9 mouse cellular contexts compared by ENCODE assay signal in the genomic region with DNA sequence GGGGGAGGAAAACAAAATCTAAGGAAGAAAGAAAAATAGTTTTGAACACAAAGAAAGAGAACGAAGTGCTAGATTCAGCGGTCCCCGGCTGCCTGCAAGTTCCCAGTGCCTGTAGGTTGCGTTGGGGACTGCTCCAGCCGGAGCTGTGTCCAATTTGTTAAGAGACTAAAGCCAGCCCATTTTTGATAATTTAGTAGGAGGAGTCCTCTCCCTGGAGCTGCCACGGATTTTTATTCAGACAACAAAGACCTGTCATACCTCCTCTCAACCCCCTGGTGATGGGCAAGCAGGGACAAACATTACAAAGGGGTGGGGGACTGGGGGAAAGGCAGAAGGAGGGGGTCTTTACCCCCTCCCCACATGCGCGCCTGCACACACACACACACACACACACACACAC. TPM values are rescaled to one million over a fixed set of nuclear protein-coding genes. Genes with fewer than 3 reads are reported as not detected.
A peak's percentile ranks its signal among the peaks of the same experiment; 100 is the strongest.
DNase-seq lines count a peak whose midpoint lies in the region; ATAC-seq and TF ChIP-seq lines count a peak whose summit lies in the region.
"Had no signal": no experiment of that assay in that cellular context is flagged by ENCODE, and none has a peak within 500 bp of the region (broad histone marks: within the 10 kb centered on the region; RNA-seq: fewer than 3 reads in every experiment).

No protein-coding gene starts in this region.

- H3K4me1 ChIP-seq in lung, embryonic 14.5 days (ENCODE audit: insufficient read depth) = 0 out of 2 replicates have a peak, but pooled peaks cover 6% of the 10 kb centered on the region
- peaks cover 37% of the 10 kb centered on the region for H3K4me1 ChIP-seq in embryonic facial prominence, embryonic 15.5 days
- H3K4me1 ChIP-seq in intestine, postnatal 0 days (replicated peaks; ENCODE audit: control insufficient read depth, insufficient read depth, low read length) = no peaks in the 10 kb centered on the region
- H3K4me1 ChIP-seq in neural tube, embryonic 13.5 days (replicated peaks) = peaks cover 42% of the 10 kb centered on the region

- peak; percentile 65 for DNase-seq in lung, embryonic 14.5 days
- no peak for DNase-seq in lung, adult 18-20 months
- DNase-seq in frontal cortex, postnatal 36 days (ENCODE audit: low spot score in 2 of 2) = no peak
- DNase-seq in left cerebral cortex, adult 11 months (ENCODE audit: low spot score) = no peak
- no peak for DNase-seq in layer of hippocampus, adult 18-20 months (ENCODE audit: low spot score in 2 of 2)

- H3K9me3 ChIP-seq in lung, embryonic 14.5 days (ENCODE audit: low read depth, low read length) = no peaks in the 10 kb centered on the region
- no peaks in the 10 kb centered on the region for H3K9me3 ChIP-seq in embryonic facial prominence, embryonic 15.5 days (replicated peaks)
- H3K9me3 ChIP-seq in intestine, postnatal 0 days (ENCODE audit: control insufficient read depth) = no peaks in the 10 kb centered on the region
- no peaks in the 10 kb centered on the region for H3K9me3 ChIP-seq in neural tube, embryonic 13.5 days

- H3K27ac ChIP-seq in lung, embryonic 14.5 days (ENCODE audit: low read depth) = no peak overlapping the region
- no peak overlapping the region for H3K27ac ChIP-seq in embryonic facial prominence, embryonic 15.5 days (replicated peaks)
- H3K27ac ChIP-seq in intestine, postnatal 0 days (ENCODE audit: low read depth, low read length) = no peak overlapping the region
- H3K27ac ChIP-seq in neural tube, embryonic 13.5 days (replicated peaks) = no peak overlapping the region
- H3K27ac ChIP-seq: macrophage had no signal

- H3K9ac ChIP-seq in lung, embryonic 14.5 days = no peak overlapping the region
- no peak overlapping the region for H3K9ac ChIP-seq in embryonic facial prominence, embryonic 15.5 days
- H3K9ac ChIP-seq in intestine, postnatal 0 days (ENCODE audit: low read depth, low read length) = no peak overlapping the region
- no peak overlapping the region for H3K9ac ChIP-seq in neural tube, embryonic 13.5 days

- WGBS in lung, embryonic 14.5 days = 0% methylated on average over 8 of the region's 8 CpGs
- WGBS in embryonic facial prominence, embryonic 15.5 days = under 1% methylated on average over 8 of the region's 8 CpGs
- WGBS in intestine, postnatal 0 days = 2% methylated on average over 8 of the region's 8 CpGs
- WGBS in neural tube, embryonic 13.5 days = 0% methylated on average over 8 of the region's 8 CpGs

- H3K36me3 ChIP-seq in lung, embryonic 14.5 days (ENCODE audit: insufficient read depth) = no peaks in the 10 kb centered on the region
- H3K36me3 ChIP-seq in embryonic facial prominence, embryonic 15.5 days = no peaks in the 10 kb centered on the region
- no peaks in the 10 kb centered on the region for H3K36me3 ChIP-seq in intestine, postnatal 0 days (ENCODE audit: control insufficient read depth, insufficient read depth)
- no peaks in the 10 kb centered on the region for H3K36me3 ChIP-seq in neural tube, embryonic 13.5 days

- TF ChIP-seq CTCF in lung, embryonic 14.5 days (IDR thresholded peaks at IDR 0.05; ENCODE audit: low read depth) = no peak
- TF ChIP-seq CTCF in intestine, postnatal 0 days (IDR thresholded peaks at IDR 0.05; ENCODE audit: low read depth) = no peak

- H3K27me3 ChIP-seq in lung, embryonic 14.5 days (ENCODE audit: insufficient read depth, low read length) = peaks cover 96% of the 10 kb centered on the region
- peaks cover 82% of the 10 kb centered on the region for H3K27me3 ChIP-seq in embryonic facial prominence, embryonic 15.5 days
- H3K27me3 ChIP-seq in intestine, postnatal 0 days (replicated peaks; ENCODE audit: control insufficient read depth, insufficient read depth, low read length) = peaks cover 91% of the 10 kb centered on the region
- peaks cover 96% of the 10 kb centered on the region for H3K27me3 ChIP-seq in neural tube, embryonic 13.5 days

- H3K4me2 ChIP-seq in lung, embryonic 14.5 days = peak overlapping the region; percentile 65
- H3K4me2 ChIP-seq in embryonic facial prominence, embryonic 15.5 days (replicated peaks) = peak overlapping the region; percentile 51
- H3K4me2 ChIP-seq in intestine, postnatal 0 days (replicated peaks; ENCODE audit: low read depth) = peak overlapping the region; percentile 55
- peak overlapping the region; percentile 52 for H3K4me2 ChIP-seq in neural tube, embryonic 13.5 days

- ATAC-seq in lung, embryonic 14.5 days (ENCODE audit: insufficient read depth) = peak; percentile 39
- no peak for ATAC-seq in embryonic facial prominence, embryonic 15.5 days (ENCODE audit: insufficient number of reproducible peaks, low FRiP score, low TSS enrichment, low read depth)
- no peak for ATAC-seq in intestine, postnatal 0 days
- ATAC-seq in neural tube, embryonic 13.5 days (ENCODE audit: low read depth) = peak; percentile 41; the same call in 1 of the 2 replicates

- peak overlapping the region; percentile 31 for H3K4me3 ChIP-seq in lung, embryonic 14.5 days (ENCODE audit: low read depth, low read length)
- H3K4me3 ChIP-seq in embryonic facial prominence, embryonic 15.5 days (replicated peaks) = peak overlapping the region; percentile 34
- H3K4me3 ChIP-seq in intestine, postnatal 0 days (ENCODE audit: low read depth, low read length) = peak overlapping the region; percentile 36
- peak overlapping the region; percentile 31 for H3K4me3 ChIP-seq in neural tube, embryonic 13.5 days

RNA-seq across cellular contexts. Expression of gene Lhx9, which starts 6.1 kb away (rescaled TPM):
- 0.05 TPM in 1 of 2 replicates, not detected in the other for polyA plus RNA-seq in lung, embryonic 14.5 days (2014; fragmentation: Nextera tagmentation; extraction: Ambion mirVana)
- 0.24 and 0.63 TPM in 2 replicates for polyA plus RNA-seq in embryonic facial prominence, embryonic 15.5 days (2015; fragmentation: Nextera tagmentation; extraction: Ambion mirVana)
- polyA plus RNA-seq in intestine, postnatal 0 days (2015; fragmentation: Nextera tagmentation; extraction: Ambion mirVana) = not detected in 2 replicates
- polyA plus RNA-seq in neural tube, embryonic 13.5 days (2015; fragmentation: Nextera tagmentation; extraction: Ambion mirVana) = 4.1 and 4.6 TPM in 2 replicates
- total RNA-seq in layer of hippocampus, adult 18-20 months (2021) = 10 to 100 TPM; 15.0 to 15.5 TPM
- polyA plus RNA-seq: macrophage had no signal

RNA-seq across cellular contexts. Expression of gene 2310009B15Rik, which starts 14.3 kb away (rescaled TPM):
- 54.2 and 61.7 TPM in 2 replicates for polyA plus RNA-seq in lung, embryonic 14.5 days (2014; fragmentation: Nextera tagmentation; extraction: Ambion mirVana)
- polyA plus RNA-seq in embryonic facial prominence, embryonic 15.5 days (2015; fragmentation: Nextera tagmentation; extraction: Ambion mirVana) = 32.8 and 32.9 TPM in 2 replicates
- polyA plus RNA-seq in intestine, postnatal 0 days (2015; fragmentation: Nextera tagmentation; extraction: Ambion mirVana) = 38.0 TPM in 2 replicates
- 30.7 and 31.0 TPM in 2 replicates for polyA plus RNA-seq in neural tube, embryonic 13.5 days (2015; fragmentation: Nextera tagmentation; extraction: Ambion mirVana)
- 10 to 100 TPM; 21.9 to 23.9 TPM for total RNA-seq in layer of hippocampus, adult 18-20 months (2021)

Comparison
In these comparisons a context has a peak if more than half of its experiments do, and no peak if none do; other contexts are left out.
1. ATAC-seq: peak in lung, embryonic 14.5 days (single experiment) and neural tube, embryonic 13.5 days (single experiment); none in embryonic facial prominence, embryonic 15.5 days (single experiment) and intestine, postnatal 0 days (single experiment).
2. Peak in every context shown above with its lines, with median percentiles within 50 percentile points of each other: H3K4me2 ChIP-seq and H3K4me3 ChIP-seq.